Mouse (Mus musculus) MEL (cell line): ENCODE results near the gene Traf1.

ENCODE experiments used
- CTCF ChIP-seq, 3 experiments: IDR thresholded peaks in 2 of 3; conservative IDR thresholded peaks in 1 of 3; 2 replicates each; pipeline ENCODE4 v1.5.1; 2011 to 2012; ENCODE audit warnings: low read length in 3 of 3, low read depth in 2 of 3, mild to moderate bottlenecking in 2 of 3, improper control_type of control experiment in 1 of 3, inconsistent platforms in 1 of 3, mixed read lengths in 1 of 3, moderate library complexity in 1 of 3; ENCODE audit not compliant: control insufficient read depth in 1 of 3, insufficient read depth in 1 of 3, poor library complexity in 1 of 3, severe bottlenecking in 1 of 3
- ETS1 ChIP-seq: IDR thresholded peaks from 2 replicates; pipeline ENCODE4 v1.6.1; 2012; ENCODE audit warnings: low read depth, mild to moderate bottlenecking, inconsistent platforms, low read length, improper control_type of control experiment, moderate library complexity
- MEF2A ChIP-seq: IDR thresholded peaks from 2 replicates; pipeline ENCODE4 v1.6.1; 2014; ENCODE audit warnings: low read depth, mild to moderate bottlenecking, inconsistent platforms, low read length, improper control_type of control experiment; ENCODE audit not compliant: poor library complexity, insufficient replicate concordance, severe bottlenecking; ENCODE audit errors: extremely low read depth
- POLR2A ChIP-seq, 2 experiments: IDR thresholded peaks; 2 replicates each; pipeline ENCODE4 v1.6.1; 2011 to 2012; ENCODE audit warnings: low read length in 2 of 2, mild to moderate bottlenecking in 2 of 2, control low read depth in 1 of 2, improper control_type of control experiment in 1 of 2, low read depth in 1 of 2, moderate library complexity in 1 of 2; ENCODE audit not compliant: control insufficient read depth in 1 of 2, insufficient read depth in 1 of 2, poor library complexity in 1 of 2
- ZNF384 ChIP-seq: IDR thresholded peaks from 2 replicates; pipeline ENCODE4 v1.6.1; 2012; ENCODE audit warnings: low read depth, mild to moderate bottlenecking, inconsistent platforms, low read length, improper control_type of control experiment

DNA sequence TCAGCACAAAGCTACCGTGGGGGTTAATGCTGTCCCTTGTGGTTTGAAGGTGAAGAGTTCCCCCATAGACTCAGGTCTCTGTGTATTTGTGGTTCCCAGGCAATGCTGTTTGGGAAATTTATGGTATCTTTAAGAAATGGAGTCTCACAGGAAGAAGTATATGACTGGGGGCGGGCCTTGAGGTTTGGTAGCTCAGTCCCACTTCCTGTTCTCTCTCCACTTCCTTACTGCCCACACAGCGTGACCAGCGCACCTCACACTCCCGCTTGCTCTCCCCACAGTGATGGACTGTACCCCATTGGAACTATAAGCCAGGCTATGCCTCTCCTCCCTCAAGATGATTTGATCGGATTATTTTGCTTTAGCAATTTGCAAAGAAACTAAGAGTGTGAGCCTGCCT, 14.9 kb upstream of the Traf1 start:
- TF ChIP-seq MEF2A (no peak), ETS1 (peak; percentile 21), POLR2A (IDR thresholded peaks at IDR 0.05; ENCODE audit: control insufficient read depth in 1 of 2, insufficient read depth in 1 of 2, low read depth in 1 of 2, low read length in 2 of 2, poor library complexity in 1 of 2) (peak in 1 of 2 experiments; percentile 79; a peak in 2 of 4 replicates), ZNF384 (no peak), CTCF (IDR thresholded peaks at IDR 0.05 in 2 of 3, conservative IDR thresholded peaks at IDR 0.05 in 1 of 3; ENCODE audit: control insufficient read depth in 1 of 3, insufficient read depth in 1 of 3, low read depth in 2 of 3, low read length in 3 of 3, poor library complexity in 1 of 3, severe bottlenecking in 1 of 3) (no peak)
